Mouse (Mus musculus) c-Kit-positive CD71-negative TER-119-negative erythroid progenitor cells, embryonic 14.5 days (primary cell): ENCODE measurements around the gene Smim5.

Source experiments
- DNase-seq: peaks from one replicate; pipeline ENCODE4 v3.0.0-alpha.2; 2013; ENCODE audit warnings: low read depth

Gene Smim5

DNA sequence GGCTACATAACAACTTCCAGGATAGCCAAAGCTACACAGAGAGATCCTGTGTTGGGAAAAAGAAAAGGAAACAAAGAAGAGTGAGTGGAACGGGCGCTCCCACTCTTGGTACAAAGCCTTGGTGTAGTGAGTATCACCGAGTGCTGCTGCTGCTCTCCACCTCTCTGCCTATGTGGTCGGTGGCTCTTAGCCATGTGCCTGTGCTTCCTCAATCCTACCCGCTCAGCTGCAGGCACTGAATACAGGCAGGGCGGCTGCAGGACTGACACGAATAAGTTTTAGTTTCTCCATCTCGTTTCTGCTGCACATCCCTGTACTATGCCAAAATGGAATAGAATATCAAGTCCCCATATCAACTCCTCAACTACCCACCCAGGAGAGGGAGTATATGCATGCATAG is 29.3 kb downstream of the Smim5 start:
- DNase-seq, result no peak

DNA sequence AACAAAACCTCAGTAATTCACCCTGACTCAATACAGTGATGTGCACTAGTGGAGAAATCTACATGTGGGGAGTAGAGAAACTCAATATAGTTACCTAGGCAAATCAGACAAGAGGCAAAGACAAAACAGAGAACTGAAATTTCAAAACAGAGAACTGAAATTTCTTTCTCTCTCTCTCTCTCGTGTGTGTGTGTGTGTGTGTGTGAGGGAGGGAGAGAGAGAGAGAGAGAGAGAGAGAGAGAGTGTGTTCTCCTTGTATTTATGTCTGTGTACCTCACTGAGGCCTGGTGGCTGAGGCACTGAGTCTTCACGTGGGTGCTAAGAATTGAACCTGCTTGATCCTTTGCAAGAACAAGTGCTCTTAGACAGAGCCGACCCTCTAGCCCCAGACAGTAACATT is 30.1 kb downstream of the Smim5 start:
- no peak for DNase-seq

DNA sequence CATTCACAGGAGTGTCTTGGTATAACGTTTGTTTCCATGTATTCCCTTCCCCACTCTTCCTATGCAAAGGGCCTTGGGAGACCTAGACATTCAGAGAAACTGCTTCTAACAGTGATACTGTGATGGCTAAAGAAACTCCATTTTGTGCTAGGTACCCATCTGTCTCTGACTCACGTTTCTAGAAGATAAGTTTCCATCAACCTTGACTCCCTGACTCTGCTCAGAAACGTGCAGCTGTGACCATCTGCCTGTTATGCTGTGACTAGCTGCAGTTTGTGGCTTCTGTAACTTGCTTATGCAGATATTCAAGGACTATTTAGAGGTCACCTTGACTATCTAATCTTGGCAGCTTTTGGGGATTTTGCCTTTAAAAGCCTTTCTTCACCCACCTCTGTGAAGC is 31.5 kb downstream of the Smim5 start:
- DNase-seq, result no peak

DNA sequence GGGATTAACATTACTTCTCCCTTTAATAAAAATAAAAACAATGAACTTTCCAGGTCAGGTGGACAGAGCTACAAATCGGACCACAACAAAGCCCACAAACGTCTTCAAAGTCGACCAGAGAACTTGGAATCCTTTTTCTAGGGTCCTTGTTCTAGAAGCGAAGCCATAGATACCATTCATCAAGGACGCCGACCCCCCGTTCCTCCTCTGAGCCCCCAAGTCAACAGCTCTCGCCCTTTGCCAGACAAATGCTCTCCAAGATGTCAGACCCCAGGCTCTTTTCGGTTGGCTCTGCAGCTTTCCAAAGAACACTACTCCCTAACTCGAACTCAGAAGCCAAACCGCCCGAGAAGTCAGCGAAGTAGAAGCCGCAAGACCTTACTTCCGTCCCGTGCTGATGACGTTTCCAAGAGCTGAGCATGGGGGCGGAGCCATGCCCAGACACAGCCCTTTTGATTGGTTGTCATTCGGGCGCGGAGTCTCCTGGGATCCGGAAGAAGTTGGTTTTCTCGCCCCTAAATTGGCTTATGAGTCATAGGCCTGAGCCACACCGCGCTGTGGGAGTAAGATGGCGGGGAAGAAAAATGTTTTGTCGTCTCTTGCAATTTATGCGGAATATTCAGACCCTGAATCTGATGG is 33.5 kb downstream of the Smim5 start, which contains the start of the genes Sap30bp and Recql5:
TSS of gene Sap30bp (plus strand) at position 175 of the 639 bp plus-strand sequence.
TSS of gene Recql5 (minus strand) at position 370 of the 639 bp plus-strand sequence.
- peak; percentile 99 for DNase-seq

DNA sequence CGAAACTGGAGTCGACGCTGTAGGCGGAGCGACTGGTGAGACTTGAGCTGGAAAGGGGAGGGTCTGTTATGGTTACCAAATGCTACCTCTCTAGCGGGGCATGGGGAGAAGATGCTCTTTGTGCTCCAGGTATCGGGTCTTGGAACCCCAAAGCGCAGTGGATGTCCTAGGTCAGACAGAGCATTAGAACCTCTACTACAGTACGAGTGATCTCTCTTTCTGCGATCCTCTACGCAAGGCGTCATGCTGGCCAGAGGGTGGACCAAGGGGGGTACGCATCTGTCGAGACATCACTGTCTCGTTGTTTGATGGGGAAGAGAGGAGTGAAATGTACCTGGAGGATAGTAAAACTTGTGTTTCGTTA is 34.0 kb downstream of the Smim5 start:
- DNase-seq, result no peak

DNA sequence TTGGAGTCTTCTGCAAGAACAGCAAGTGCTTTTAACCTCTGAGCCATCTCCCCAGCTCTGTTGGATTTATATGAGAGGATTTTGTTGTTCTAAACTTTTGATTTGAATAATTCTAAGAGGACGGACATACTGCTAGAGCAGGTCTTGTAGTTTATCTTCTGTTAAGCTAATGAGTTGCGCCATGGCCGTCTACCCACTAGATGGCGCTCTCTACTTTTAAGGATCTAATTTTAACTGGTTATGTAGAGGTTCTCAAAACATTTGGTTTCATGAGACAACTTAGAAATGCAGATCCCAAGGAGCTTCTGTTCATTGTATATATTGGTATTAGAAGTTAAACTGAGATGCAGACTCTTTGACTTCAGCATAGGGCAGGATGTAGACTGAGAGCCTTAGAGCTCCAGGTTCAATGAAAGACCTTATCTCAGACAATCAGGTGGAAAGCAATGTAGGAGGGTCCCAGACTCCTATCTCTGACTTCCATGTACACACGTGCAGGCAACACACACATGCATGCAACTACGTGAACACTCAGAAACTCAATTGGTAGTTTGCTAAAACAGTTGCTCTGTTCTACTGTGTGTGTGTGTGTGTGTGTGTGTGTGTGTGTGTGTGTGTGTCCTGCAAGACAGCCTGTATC is 40.0 kb downstream of the Smim5 start:
- peak; percentile 63 for DNase-seq

DNA sequence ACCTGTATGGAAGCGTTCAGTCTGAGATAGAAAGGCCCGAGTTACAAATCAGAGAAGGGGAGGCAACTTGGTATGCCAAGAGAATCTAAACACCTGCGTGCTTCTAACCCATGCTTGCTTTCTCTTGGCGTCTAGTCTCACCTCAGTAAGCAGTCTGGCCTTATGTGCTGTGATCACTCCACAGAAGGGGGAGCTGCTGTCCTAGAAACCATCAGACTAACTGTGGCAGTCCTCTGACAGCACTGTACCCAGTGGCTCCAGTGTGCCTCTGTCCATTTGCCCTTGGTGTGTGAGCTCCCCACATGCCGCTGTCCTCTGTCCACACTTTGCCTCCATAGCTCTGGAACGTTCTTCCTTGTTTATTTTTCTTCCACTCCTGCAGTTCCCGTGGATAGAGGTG is 42.2 kb downstream of the Smim5 start:
- no peak for DNase-seq

DNA sequence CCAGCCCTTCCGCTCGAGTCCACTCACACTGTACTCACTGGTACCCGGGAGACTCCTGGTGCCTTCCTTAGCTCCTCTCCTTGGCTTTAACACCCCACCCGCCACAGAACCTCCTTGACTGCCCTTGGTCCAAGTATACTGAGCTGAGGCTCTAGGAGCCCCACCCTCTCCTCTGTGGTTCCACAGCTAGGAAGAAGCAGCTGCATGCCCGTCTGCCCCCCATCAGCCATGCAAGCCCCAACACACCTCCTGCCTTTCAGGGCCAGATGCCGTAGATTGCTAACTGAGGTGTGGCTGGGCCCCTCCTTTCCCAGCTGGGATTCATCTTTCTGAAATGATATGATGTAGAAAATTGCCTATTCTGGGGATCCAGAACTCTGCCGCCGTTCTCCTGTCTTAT is 45.5 kb downstream of the Smim5 start:
- no peak for DNase-seq

DNA sequence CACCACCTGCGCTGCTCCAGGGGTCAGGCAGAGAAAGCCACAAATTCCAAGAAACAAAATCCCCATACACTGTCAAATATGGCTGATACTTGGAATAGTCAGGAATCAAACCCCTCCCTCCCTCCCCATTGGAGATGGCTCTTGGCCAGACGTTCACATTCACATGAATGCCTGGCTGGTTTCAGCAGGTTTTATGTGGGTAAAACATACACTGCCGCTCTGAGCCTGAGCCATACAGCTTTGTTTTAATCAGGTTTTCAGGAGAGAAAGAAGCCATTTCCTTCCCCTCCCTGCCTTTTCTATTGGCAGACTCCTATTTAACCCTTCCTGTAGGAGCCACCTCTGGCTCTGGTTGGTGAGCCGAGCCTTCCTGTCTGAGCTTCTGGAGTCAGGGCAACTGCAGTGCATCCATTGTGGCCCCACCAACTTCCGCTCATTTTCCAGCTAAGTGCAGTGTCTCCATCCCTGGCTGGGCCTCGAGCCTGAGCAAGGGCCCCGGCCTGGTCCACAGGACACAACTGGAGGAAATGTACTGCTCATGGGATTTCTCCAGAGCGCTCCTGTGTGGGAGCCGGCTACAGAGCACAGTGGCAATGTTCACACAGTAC is 46.6 kb downstream of the Smim5 start:
- no peak for DNase-seq

DNA sequence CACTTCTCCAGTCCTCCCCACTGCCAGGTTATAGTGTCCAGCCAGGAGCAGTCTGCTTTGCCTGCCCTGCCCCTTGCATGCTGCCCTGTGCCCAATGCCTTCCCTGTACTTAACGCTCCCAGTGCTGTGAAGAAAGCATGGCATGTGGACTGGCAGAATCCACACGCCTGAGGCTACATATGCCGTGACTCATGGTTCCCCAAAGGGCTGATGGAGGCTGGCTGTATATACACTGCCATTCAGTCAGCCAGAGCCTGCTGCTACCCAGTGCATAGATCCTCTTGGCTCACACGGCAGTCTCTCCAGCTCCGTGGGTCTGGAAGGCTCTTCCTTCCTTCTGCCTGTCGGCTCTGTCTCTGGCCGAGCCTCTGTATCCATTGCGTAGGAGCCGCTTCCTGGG is 48.5 kb downstream of the Smim5 start:
- no peak for DNase-seq

DNA sequence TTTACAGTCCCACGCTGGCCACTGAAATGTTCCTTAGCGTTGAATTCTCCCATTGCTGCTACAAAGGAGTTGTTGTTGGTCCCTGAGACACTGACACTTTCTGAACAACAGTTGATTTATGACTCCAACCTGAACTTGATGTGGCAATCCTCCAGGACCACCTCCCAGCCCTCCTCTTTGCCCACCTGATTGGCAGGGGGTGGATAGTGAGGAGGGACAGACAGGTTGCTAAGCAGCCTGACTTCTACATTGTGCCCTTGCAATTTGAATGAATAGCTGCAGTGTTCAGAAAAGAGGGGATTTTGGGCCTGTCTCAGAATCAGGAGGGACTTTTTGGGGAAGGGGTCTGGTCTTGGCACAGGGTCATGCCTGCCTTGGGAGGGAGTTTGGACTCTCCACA is 51.0 kb downstream of the Smim5 start:
- no peak for DNase-seq

DNA sequence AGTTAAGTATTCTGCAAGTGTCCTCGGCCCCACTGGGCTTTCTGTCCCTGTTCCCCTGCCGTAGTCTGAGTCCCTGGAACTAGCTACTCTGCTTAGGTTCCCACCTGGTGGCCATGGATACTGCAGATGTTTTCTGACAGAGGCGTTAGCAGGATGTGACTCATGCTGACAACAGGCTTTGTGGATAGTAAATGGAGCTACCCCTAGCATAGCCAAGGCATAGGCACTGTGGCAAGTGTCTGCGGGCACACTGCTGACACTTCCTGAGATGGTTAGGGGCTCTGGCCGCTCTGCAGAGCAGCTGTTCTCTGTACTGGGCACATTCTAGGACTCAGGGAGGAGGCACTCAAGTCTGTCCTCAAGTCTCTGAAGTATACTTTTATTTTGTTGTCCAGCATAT is 54.9 kb downstream of the Smim5 start:
- DNase-seq, result no peak

DNA sequence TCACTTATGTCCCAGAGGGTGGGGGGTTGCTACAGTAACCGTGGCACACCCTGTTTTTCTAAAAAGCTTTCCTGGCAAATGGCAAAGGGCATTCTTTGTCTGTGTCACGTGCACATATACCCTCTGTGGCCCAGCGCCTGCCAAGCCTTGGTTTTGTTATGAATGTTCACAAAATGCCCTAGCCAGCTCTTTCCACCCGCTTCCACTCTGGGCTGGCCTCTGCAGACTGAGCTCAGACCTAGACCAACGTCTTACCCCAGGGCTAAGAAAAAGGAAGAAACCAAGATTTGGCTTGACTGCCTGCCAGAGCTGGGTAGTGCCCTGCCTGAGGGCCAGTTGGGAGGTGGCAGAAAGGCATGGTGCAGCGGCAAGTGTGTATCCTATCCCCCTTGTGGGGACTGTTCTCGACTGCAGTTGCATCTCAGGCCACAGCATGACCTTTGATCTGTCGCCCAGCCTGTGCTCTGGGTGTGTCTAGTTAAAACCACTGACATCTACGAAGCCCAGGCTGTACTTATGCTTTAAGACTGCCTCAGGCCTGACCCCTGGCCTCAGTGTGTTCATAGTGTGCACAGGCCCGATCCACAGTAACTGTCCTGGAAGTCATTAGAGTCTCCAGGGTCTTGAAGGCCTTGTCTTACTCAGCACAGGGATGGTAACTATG is 55.6 kb downstream of the Smim5 start:
- DNase-seq, result no peak
